Mouse (Mus musculus): ENCODE measurements around the gene Cby1. TPM values are rescaled to one million over a fixed set of nuclear protein-coding genes. Genes with fewer than 3 reads are reported as not detected.
"Not testable (repeated sequence)": the region's sequence is repeated elsewhere in the genome, so short reads cannot be mapped to it uniquely, and the experiment has no call there.

The Cby1 gene
- total RNA-seq, 2 experiments from 2014 or later = 27.4 to 32.6 TPM

- DNase-seq (ENCODE audit: low spot score in 2 of 2) = not testable (repeated sequence)
These were observed 12.9 kb downstream of the Cby1 start for GRCm38 (mm10) chr15:79671828-79672348.

GRCm38 (mm10) chr15:79677936-79678335 is 18.9 kb downstream of the Cby1 start:
- DNase-seq (ENCODE audit: low spot score in 2 of 2) = no peak

GRCm38 (mm10) chr15:79681973-79682372 is 23.0 kb downstream of the Cby1 start:
- DNase-seq (ENCODE audit: low spot score in 2 of 2) = no peak

GRCm38 (mm10) chr15:79683146-79683545 is 24.1 kb downstream of the Cby1 start:
- DNase-seq (ENCODE audit: low spot score in 2 of 2) = no peak

- DNase-seq (ENCODE audit: low spot score in 2 of 2) = no peak
These were observed 24.9 kb downstream of the Cby1 start for GRCm38 (mm10) chr15:79683707-79684465.

- no peak for DNase-seq (ENCODE audit: low spot score in 2 of 2)
These were observed 25.6 kb downstream of the Cby1 start for GRCm38 (mm10) chr15:79684616-79685015.

GRCm38 (mm10) chr15:79685141-79685641 is 26.2 kb downstream of the Cby1 start:
- no peak for DNase-seq (ENCODE audit: low spot score in 2 of 2)

GRCm38 (mm10) chr15:79686046-79686869 is 27.3 kb downstream of the Cby1 start:
- DNase-seq (ENCODE audit: low spot score in 2 of 2) = no peak

GRCm38 (mm10) chr15:79687175-79687574 is 28.2 kb downstream of the Cby1 start:
- DNase-seq (ENCODE audit: low spot score in 2 of 2) = peak in 1 of 2 experiments; percentile 33

- peak; percentile 93 to 95 for DNase-seq (ENCODE audit: low spot score in 2 of 2)
These were observed 28.8 kb downstream of the Cby1 start, which contains the start of gene Josd1 for GRCm38 (mm10) chr15:79687646-79688267. Gene Josd1 (minus strand): TSS chr15:79687919.

GRCm38 (mm10) chr15:79688268-79688956 is 29.4 kb downstream of the Cby1 start:
- no peak for DNase-seq (ENCODE audit: low spot score in 2 of 2)

GRCm38 (mm10) chr15:79689662-79690425 is 30.8 kb downstream of the Cby1 start:
- no peak for DNase-seq (ENCODE audit: low spot score in 2 of 2)

- peak; percentile 83 to 93 for DNase-seq (ENCODE audit: low spot score in 2 of 2)
These were observed 31.5 kb downstream of the Cby1 start, which contains the start of gene Gtpbp1 for GRCm38 (mm10) chr15:79690426-79691022. Gene Gtpbp1 (plus strand): TSS chr15:79690845.

GRCm38 (mm10) chr15:79691023-79691508 is 32.1 kb downstream of the Cby1 start:
- peak in 1 of 2 experiments; percentile 33 for DNase-seq (ENCODE audit: low spot score in 2 of 2)

GRCm38 (mm10) chr15:79692334-79692733 is 33.3 kb downstream of the Cby1 start:
- DNase-seq (ENCODE audit: low spot score in 2 of 2) = no peak

- DNase-seq (ENCODE audit: low spot score in 2 of 2) = no peak
These were observed 34.7 kb downstream of the Cby1 start for GRCm38 (mm10) chr15:79693740-79694139.

- no peak for DNase-seq (ENCODE audit: low spot score in 2 of 2)
These were observed 35.5 kb downstream of the Cby1 start for GRCm38 (mm10) chr15:79694512-79694911.

GRCm38 (mm10) chr15:79695516-79695915 is 36.5 kb downstream of the Cby1 start:
- DNase-seq (ENCODE audit: low spot score in 2 of 2) = no peak

GRCm38 (mm10) chr15:79696508-79696907 is 37.5 kb downstream of the Cby1 start:
- no peak for DNase-seq (ENCODE audit: low spot score in 2 of 2)

Data from adrenal gland, postnatal 4 days (tissue).